Mouse (Mus musculus) liver, embryonic 12.5 days (tissue): ENCODE measurements around the gene Lgr4. TPM values are rescaled to one million over a fixed set of nuclear protein-coding genes. Genes with fewer than 3 reads are reported as not detected.

Source experiments
- ATAC-seq: fragments of 200-750 bp; cut with Nextera tagmentation; 2 replicates; pipeline ENCODE4 v1.8.0; 2017; ENCODE audit warnings: moderate number of reproducible peaks, mild to moderate bottlenecking, moderate library complexity
- H3K27ac ChIP-seq: fragments of 300-500 bp; sonication (generic); 2 replicates; pipeline ENCODE4 v1.5.1; 2016; ENCODE audit warnings: mild to moderate bottlenecking
- H3K27me3 ChIP-seq: fragments of 300-500 bp; sonication (generic); replicated peaks from 2 replicates; pipeline ENCODE4 v1.6.1; 2016; ENCODE audit warnings: mild to moderate bottlenecking, moderate library complexity
- H3K36me3 ChIP-seq: fragments of 300-500 bp; sonication (generic); 2 replicates; pipeline ENCODE4 v1.6.1; 2016; ENCODE audit warnings: mild to moderate bottlenecking, moderate library complexity
- H3K4me1 ChIP-seq: fragments of 300-500 bp; sonication (generic); 2 replicates; pipeline ENCODE4 v1.6.1; 2016
- H3K4me2 ChIP-seq: fragments of 300-500 bp; sonication (generic); 2 replicates; pipeline ENCODE4 v1.6.1; 2016; ENCODE audit warnings: mild to moderate bottlenecking, moderate library complexity
- H3K4me3 ChIP-seq: fragments of 300-500 bp; sonication (generic); 2 replicates; pipeline ENCODE4 v1.5.1; 2016; ENCODE audit warnings: mild to moderate bottlenecking, moderate library complexity
- H3K9ac ChIP-seq: fragments of 300-500 bp; sonication (generic); 2 replicates; pipeline ENCODE4 v1.6.1; 2016; ENCODE audit warnings: mild to moderate bottlenecking, moderate library complexity
- H3K9me3 ChIP-seq: fragments of 300-500 bp; sonication (generic); replicated peaks from 2 replicates; pipeline ENCODE4 v1.6.1; 2016; ENCODE audit warnings: mild to moderate bottlenecking, moderate library complexity
- WGBS: fragments of 180-500 bp; shearing (Covaris S2); methylation state at CpG from one replicate; pipeline ENCODE4 v1.1.7; 2016; ENCODE audit not compliant: insufficient replicate concordance; 5-methylcytosine and 5-hydroxymethylcytosine counted together
- polyA plus RNA-seq: library from polyadenylated mRNA; unstranded; fragments of >200 nt; fragmentation: Nextera tagmentation; extraction: Ambion mirVana; gene quantifications from 2 replicates; pipeline ENCODE4 v1.2.1, GENCODE M21; 2016

The Lgr4 gene
- polyA plus RNA-seq, 1 experiment from 2014 or later = 6.0 TPM

DNA sequence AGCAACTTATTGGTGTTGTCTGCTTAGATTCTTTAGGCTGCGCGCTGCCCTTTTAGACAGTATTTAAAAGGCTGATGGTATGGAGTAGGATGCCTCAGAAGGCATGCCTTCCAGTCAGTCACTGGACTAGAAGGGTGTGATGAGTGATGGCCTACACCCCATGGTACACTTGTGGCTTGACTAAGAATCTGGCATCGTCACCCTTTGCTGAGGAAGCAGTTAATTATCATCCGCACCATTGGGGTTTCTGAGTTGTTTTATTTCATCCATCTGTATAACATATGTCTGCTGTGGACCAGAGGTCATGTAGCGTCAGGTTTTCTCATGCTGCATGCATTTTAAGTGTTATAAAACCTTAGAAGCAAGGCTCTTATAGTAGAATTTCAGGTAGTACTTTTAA, 70.5 kb downstream of the Lgr4 start:
- no peak for ATAC-seq
- Histone ChIP-seq H3K9me3 (no peaks in the 10 kb centered on the region), H3K4me2 (no peak overlapping the region), H3K9ac (no peak overlapping the region), H3K36me3 (no peaks in the 10 kb centered on the region), H3K27ac (no peak overlapping the region), H3K27me3 (no peaks in the 10 kb centered on the region), H3K4me1 (peaks cover 57% of the 10 kb centered on the region), H3K4me3 (no peak overlapping the region)
- 78% methylated on average over 5 of the region's 5 CpGs for WGBS

DNA sequence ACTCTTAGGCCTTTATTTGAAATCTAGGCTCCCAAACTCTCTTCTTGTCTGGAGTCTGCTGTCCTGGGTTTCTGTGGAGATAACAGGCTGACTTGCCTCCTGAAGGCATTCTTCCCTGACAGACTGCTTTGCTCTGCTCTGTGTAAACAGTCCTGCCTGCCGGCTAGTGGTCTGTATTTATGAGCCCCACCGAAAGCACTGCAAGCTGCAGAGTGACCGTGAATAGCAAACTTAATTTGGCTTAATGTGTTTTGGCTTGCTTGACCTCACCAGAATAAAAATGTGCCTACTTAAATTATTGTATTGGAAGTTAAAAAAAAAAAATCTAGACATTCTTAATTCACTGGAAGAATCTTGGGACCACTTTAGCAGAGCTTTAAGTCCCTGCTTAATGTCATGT, 71.7 kb downstream of the Lgr4 start:
- no peaks in the 10 kb centered on the region for H3K27me3 ChIP-seq
- peaks cover 68% of the 10 kb centered on the region for H3K4me1 ChIP-seq
- H3K27ac ChIP-seq = no peak overlapping the region
- no peaks in the 10 kb centered on the region for H3K36me3 ChIP-seq
- H3K4me3 ChIP-seq = no peak overlapping the region
- WGBS = 50% methylated on average over 3 of the region's 3 CpGs
- ATAC-seq = no peak
- no peak overlapping the region for H3K9ac ChIP-seq
- no peak overlapping the region for H3K4me2 ChIP-seq
- H3K9me3 ChIP-seq = no peaks in the 10 kb centered on the region

DNA sequence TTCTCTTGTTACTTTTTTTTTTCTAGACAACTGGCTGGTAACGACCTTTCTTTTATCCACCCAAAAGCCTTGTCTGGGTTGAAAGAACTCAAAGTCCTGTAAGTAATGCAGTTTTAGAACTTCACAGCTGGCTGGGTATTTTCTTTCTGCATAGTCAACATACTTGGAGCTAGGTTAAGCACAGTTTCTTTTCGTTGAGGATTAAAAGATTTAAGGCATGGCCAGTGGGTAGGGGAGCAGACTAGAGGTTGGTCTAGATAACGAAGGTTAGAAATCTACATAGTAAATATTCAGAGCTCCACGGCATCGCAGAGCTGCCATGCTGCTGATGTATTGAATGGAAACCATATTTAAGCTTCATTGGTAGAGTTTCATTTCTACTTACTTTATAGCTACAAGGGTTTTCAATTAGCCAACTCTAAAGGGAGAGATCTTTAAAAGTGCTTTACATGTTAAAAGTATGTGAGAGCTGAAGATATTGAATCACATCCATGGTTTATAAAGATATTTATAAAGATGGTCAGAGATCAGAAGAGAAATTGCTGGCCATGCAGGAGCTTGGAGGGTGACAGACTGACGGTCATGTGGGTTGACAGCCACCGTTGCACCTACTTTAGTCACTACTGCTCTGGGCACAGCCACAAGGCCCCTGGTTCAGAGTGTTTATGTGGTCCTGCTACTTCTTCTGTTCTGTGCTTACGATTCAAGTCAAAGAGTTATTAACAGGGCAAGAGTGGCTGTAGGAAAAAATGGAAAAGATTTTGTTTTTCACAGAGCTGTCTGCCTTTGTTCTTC, 72.4 kb downstream of the Lgr4 start:
- no peak overlapping the region for H3K4me3 ChIP-seq
- H3K27ac ChIP-seq = no peak overlapping the region
- 69% methylated on average over 8 of the region's 8 CpGs for WGBS
- H3K27me3 ChIP-seq = no peaks in the 10 kb centered on the region
- H3K9me3 ChIP-seq = no peaks in the 10 kb centered on the region
- H3K4me2 ChIP-seq = no peak overlapping the region
- H3K36me3 ChIP-seq = no peaks in the 10 kb centered on the region
- no peak for ATAC-seq
- H3K4me1 ChIP-seq = peaks cover 67% of the 10 kb centered on the region
- no peak overlapping the region for H3K9ac ChIP-seq

DNA sequence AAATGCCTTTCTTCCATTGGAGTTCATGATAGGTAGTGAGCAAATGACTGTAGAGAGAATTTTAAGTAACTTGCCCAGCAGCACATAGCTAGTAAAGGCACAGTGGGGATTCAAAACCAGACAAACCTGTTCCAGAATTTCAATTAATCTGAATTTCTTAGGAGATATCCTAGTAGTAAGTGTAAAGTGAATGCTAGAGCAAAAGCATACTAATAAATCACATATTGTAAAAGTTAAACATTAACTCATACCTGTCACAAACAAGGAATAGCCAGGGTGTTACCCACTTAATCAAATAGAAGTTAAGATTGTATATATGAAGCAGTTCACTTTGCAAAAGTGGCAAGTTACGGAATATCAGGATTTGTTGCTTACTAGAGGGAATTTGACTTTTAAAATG, 74.3 kb downstream of the Lgr4 start:
- H3K4me1 ChIP-seq = peaks cover 74% of the 10 kb centered on the region
- no peaks in the 10 kb centered on the region for H3K9me3 ChIP-seq

DNA sequence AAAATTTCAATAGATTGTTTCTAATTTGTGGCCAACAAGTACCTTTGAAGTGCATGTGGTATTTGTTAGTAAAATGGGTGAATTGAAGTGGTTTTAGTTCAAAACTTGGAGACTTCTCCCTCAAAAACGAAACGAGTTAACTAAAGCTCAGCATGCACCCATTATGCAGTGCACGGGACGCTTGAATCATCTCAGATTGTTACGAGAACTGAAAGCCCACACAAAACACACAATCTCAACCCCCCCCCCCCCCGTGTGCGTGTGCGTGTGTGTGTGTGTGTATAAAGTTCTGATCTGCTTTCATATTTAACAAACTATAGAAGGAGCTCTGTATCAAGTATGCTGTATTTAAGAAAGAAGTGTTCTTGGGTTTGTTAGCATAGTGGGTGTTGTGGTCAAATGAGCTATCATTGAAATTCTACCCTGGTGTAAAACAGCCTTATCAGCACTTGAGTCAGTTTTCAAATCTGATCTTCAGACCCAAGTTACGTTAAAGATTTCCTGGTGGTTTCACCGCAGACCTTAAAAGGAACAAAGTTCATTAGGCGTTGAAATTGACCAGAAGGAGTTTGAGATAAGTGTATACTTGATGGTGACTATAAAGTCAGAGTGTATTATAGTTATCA, 75.1 kb downstream of the Lgr4 start:
- Histone ChIP-seq H3K27ac (no peak overlapping the region), H3K27me3 (no peaks in the 10 kb centered on the region), H3K4me1 (peaks cover 67% of the 10 kb centered on the region), H3K4me2 (no peak overlapping the region), H3K36me3 (no peaks in the 10 kb centered on the region), H3K9ac (no peak overlapping the region), H3K4me3 (no peak overlapping the region), H3K9me3 (no peaks in the 10 kb centered on the region)
- WGBS = 35% methylated on average over 11 of the region's 11 CpGs
- ATAC-seq = no peak

More for the DNA sequence above, 74.3 kb downstream of the Lgr4 start:
- no peak for ATAC-seq
- Histone ChIP-seq H3K9ac (no peak overlapping the region), H3K4me3 (no peak overlapping the region), H3K27ac (no peak overlapping the region), H3K4me2 (no peak overlapping the region), H3K27me3 (no peaks in the 10 kb centered on the region), H3K36me3 (no peaks in the 10 kb centered on the region)
- 83% methylated on average over 1 of the region's 1 CpGs for WGBS

DNA sequence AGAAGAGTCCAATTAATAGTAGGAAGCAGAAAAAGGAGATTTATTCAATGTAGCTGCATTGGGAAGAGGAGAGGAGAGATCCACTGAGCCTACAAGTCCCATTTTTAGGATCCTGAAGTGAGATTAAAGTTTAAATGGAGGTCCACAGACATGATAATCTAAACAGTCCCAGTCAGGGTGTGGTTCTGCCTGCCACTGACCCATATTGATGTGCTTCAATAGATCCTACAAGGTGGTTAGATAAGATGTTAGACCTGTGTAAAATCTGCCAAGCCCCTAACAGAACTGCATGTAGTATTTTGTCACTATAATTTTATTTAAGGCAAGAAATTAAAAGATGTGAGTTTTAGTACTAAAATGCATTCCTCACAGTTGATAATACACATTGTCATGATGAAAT, 76.0 kb downstream of the Lgr4 start:
- ATAC-seq = peak; percentile 86

DNA sequence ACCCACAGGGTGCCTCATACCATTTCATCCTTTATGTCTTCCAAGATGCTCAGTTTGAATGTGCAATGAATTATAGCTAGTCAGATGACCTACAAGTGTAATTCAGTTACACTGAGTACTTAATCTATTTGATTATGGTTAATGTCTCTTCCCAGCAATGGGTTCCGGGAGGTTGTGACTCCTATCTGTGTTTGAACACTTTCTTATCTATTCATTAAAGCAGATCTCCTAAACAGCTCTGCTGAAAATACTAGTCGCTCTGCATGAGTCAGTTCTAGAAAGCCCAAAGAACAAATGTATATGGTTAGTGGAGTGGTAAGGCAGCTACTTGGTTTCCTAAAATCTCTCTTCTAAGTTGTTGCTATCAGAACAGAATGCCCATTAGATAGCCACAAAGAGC, 77.6 kb downstream of the Lgr4 start:
- no peaks in the 10 kb centered on the region for H3K9me3 ChIP-seq
- H3K9ac ChIP-seq = no peak overlapping the region
- no peak overlapping the region for H3K4me3 ChIP-seq
- peak overlapping the region; percentile 35 for H3K4me2 ChIP-seq
- peak overlapping the region; percentile 62; the same call in 1 of the 2 replicates for H3K27ac ChIP-seq
- peaks cover 49% of the 10 kb centered on the region for H3K4me1 ChIP-seq
- 10% methylated on average over 2 of the region's 2 CpGs for WGBS
- ATAC-seq = peak; percentile 76
- H3K27me3 ChIP-seq = no peaks in the 10 kb centered on the region
- peaks cover 6% of the 10 kb centered on the region; the same call in 1 of the 2 replicates for H3K36me3 ChIP-seq

More for the DNA sequence above, 76.0 kb downstream of the Lgr4 start:
- Histone ChIP-seq H3K4me3 (no peak overlapping the region), H3K9ac (no peak overlapping the region), H3K9me3 (no peaks in the 10 kb centered on the region), H3K27ac (no peak overlapping the region), H3K36me3 (no peaks in the 10 kb centered on the region), H3K4me1 (peaks cover 60% of the 10 kb centered on the region), H3K27me3 (no peaks in the 10 kb centered on the region), H3K4me2 (peak overlapping the region; percentile 31)

DNA sequence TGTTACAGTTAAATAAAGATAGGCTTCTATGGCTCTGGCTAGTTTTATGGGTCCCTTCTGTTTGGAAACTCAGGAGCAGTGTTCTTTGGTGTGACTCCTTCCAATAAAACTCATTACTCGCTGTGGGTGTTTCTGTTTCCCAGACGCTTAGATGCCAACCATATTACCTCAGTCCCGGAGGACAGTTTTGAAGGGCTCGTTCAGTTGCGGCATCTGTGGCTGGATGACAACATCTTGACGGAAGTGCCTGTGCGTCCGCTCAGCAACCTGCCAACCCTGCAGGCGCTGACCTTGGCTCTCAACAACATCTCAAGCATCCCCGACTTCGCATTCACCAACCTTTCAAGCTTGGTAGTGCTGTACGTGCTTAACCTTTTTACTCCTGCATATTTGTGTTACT, 79.0 kb downstream of the Lgr4 start:
- Histone ChIP-seq H3K27me3 (no peaks in the 10 kb centered on the region), H3K4me3 (no peak overlapping the region), H3K9ac (no peak overlapping the region), H3K4me2 (no peak overlapping the region), H3K4me1 (peaks cover 42% of the 10 kb centered on the region), H3K27ac (no peak overlapping the region), H3K36me3 (peaks cover 10% of the 10 kb centered on the region), H3K9me3 (no peaks in the 10 kb centered on the region)
- ATAC-seq = no peak
- 79% methylated on average over 12 of the region's 12 CpGs for WGBS

DNA sequence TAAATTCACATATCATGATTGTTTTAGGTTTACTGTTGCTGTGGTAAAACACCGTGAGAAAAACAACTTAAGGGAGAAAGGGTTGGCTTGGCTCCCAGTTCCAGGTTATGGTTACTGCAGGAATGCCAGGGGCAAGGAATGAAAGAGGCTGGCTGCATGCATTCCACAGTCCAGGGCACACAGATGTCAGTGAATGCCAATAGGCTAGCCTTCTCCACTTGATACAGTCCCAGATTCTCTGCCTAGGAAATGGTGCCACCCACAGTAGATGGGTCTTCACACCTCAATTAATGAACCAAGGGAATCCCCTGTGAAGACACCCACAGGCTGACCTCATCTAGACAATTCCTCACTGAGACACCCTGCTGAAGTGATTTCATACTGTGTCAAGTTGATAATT, 87.2 kb downstream of the Lgr4 start:
- Histone ChIP-seq H3K36me3 (peaks cover 30% of the 10 kb centered on the region), H3K4me3 (no peak overlapping the region), H3K9me3 (no peaks in the 10 kb centered on the region), H3K27me3 (no peaks in the 10 kb centered on the region), H3K4me1 (peaks cover 45% of the 10 kb centered on the region), H3K27ac (peak overlapping the region; percentile 74; the same call in 1 of the 2 replicates), H3K9ac (no peak overlapping the region), H3K4me2 (no peak overlapping the region)
- ATAC-seq = no peak
- WGBS = 84% methylated on average over 1 of the region's 1 CpGs

DNA sequence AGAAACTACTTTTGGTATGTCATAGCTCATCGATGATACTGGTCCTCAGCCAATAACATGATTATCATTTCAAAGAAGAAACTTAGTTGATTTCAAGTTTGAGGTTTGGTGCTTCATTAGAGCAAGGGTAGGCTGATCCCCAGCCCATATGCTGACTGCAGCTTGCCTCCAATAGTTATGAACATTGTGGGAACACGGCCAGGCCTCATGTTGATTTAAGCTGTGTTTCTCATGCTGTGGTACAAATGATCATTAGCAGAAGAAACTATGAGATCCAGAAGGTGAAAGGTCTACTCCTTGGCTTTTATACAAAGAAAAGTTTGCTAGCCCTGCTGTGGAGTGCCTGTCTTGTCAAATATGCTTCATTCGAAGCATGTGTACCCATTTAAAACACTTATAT, 87.7 kb downstream of the Lgr4 start:
- Histone ChIP-seq H3K4me1 (peaks cover 45% of the 10 kb centered on the region), H3K9me3 (no peaks in the 10 kb centered on the region), H3K4me3 (no peak overlapping the region), H3K4me2 (no peak overlapping the region), H3K27me3 (no peaks in the 10 kb centered on the region), H3K27ac (peak overlapping the region; percentile 74; the same call in 1 of the 2 replicates), H3K9ac (0 out of 2 replicates have a peak overlapping the region, but pooled peaks have one; percentile 12), H3K36me3 (peaks cover 29% of the 10 kb centered on the region)
- WGBS = 64% methylated on average over 3 of the region's 3 CpGs
- ATAC-seq = no peak

DNA sequence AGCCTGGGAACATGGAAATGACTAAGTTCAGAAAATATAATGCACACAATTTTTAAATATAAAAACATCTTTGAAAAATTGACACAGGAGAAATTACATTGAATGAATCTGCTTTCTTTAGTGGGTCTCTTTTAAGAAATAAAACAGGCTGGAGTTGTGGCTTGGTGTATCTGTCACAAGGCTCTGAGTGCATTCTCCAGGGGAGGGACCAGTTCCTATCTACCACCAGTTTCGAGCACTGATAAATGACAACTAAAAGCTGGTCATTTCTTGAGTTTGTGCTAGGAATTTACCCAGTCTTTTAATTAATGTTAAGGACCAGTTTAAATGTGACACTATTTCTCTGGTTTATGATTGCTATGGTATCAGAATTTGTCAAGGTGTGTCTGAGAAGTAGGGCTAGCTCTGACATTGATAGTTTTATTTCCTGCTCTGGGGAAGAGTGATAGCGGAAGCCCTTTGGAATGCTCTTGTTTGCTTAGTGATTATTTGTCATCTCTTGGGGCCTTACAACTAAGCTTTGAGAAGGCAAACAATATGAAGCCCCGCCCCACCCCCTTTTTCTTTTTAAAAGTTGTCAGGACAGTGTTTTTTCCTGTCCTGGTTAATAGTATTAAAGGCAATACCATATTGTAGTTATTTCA, 88.3 kb downstream of the Lgr4 start:
- H3K27me3 ChIP-seq = no peaks in the 10 kb centered on the region
- ATAC-seq = peak; percentile 61
- H3K9me3 ChIP-seq = no peaks in the 10 kb centered on the region
- no peak overlapping the region for H3K4me3 ChIP-seq
- H3K4me1 ChIP-seq = peaks cover 45% of the 10 kb centered on the region
- WGBS = 42% methylated on average over 3 of the region's 3 CpGs
- peaks cover 29% of the 10 kb centered on the region for H3K36me3 ChIP-seq
- peak overlapping the region; percentile 74 for H3K27ac ChIP-seq
- H3K9ac ChIP-seq = no peak overlapping the region
- peak overlapping the region; percentile 44 for H3K4me2 ChIP-seq
